8 mouse cellular contexts compared by ENCODE assay signal in genomic region chr2:119799961-119800550, GRCm38 (mm10). TPM values are rescaled to one million over a fixed set of nuclear protein-coding genes. Genes with fewer than 3 reads are reported as not detected.
DNase-seq lines count a peak whose midpoint lies in the region; ATAC-seq and TF ChIP-seq lines count a peak whose summit lies in the region.

No protein-coding gene starts in this region.

- H3K9ac ChIP-seq in liver, adult 2 months (ENCODE audit: low read depth, low read length) = peak overlapping the region; percentile 79
- peak overlapping the region; percentile 93 for H3K9ac ChIP-seq in forebrain, embryonic 15.5 days (replicated peaks)
- H3K9ac ChIP-seq in liver, embryonic 12.5 days = peak overlapping the region; percentile 71

- peak overlapping the region; percentile 62; the same call in 1 of the 2 replicates for H3K4me3 ChIP-seq in liver, adult 2 months (ENCODE audit: insufficient read depth, low read depth, low read length)
- H3K4me3 ChIP-seq in forebrain, embryonic 15.5 days = peak overlapping the region; percentile 93
- peak overlapping the region; percentile 69 for H3K4me3 ChIP-seq in liver, embryonic 12.5 days

- peak overlapping the region; percentile 99 for H3K4me2 ChIP-seq in forebrain, embryonic 15.5 days (replicated peaks)
- peak overlapping the region; percentile 96 for H3K4me2 ChIP-seq in liver, embryonic 12.5 days

- 9% methylated on average over 23 of the region's 27 CpGs for WGBS in liver, adult 2 months
- under 1% methylated on average over 25 of the region's 27 CpGs for WGBS in forebrain, embryonic 15.5 days
- WGBS in liver, embryonic 12.5 days (ENCODE audit: insufficient replicate concordance) = 2% methylated on average over 23 of the region's 27 CpGs

- TF ChIP-seq POLR2A in liver, adult 2 months (IDR thresholded peaks at IDR 0.05; ENCODE audit: extremely low read depth, insufficient read depth, low read length) = no peak

- H3K9me3 ChIP-seq in forebrain, embryonic 15.5 days = no peaks in the 10 kb centered on the region
- H3K9me3 ChIP-seq in liver, embryonic 12.5 days (replicated peaks) = no peaks in the 10 kb centered on the region

- DNase-seq in liver, adult 2 months (ENCODE audit: extremely low read depth, low read depth, low spot score) = no peak
- DNase-seq in liver = no peak
- peak; percentile 50 for DNase-seq in R1 (ENCODE audit: low read depth, low spot score)

- H3K36me3 ChIP-seq in liver, adult 2 months (ENCODE audit: control insufficient read depth, insufficient read depth, low read length) = no peaks in the 10 kb centered on the region
- no peaks in the 10 kb centered on the region for H3K36me3 ChIP-seq in forebrain, embryonic 15.5 days
- H3K36me3 ChIP-seq in liver, embryonic 12.5 days = no peaks in the 10 kb centered on the region

- H3K4me1 ChIP-seq in liver, adult 2 months (ENCODE audit: control insufficient read depth, insufficient read depth, low read length) = peaks cover 2% of the 10 kb centered on the region; the same call in 1 of the 2 replicates
- peaks cover 54% of the 10 kb centered on the region for H3K4me1 ChIP-seq in forebrain, embryonic 15.5 days
- H3K4me1 ChIP-seq in liver, embryonic 12.5 days = peaks cover 31% of the 10 kb centered on the region

- no peak for TF ChIP-seq CTCF in liver, adult 2 months (IDR thresholded peaks at IDR 0.05; ENCODE audit: low read depth, low read length)

- peaks cover 14% of the 10 kb centered on the region for H3K27me3 ChIP-seq in liver, adult 2 months (ENCODE audit: control insufficient read depth, insufficient read depth, low read length)
- H3K27me3 ChIP-seq in forebrain, embryonic 15.5 days = peaks cover 14% of the 10 kb centered on the region
- H3K27me3 ChIP-seq in liver, embryonic 12.5 days (replicated peaks) = peaks cover 97% of the 10 kb centered on the region

- no peak overlapping the region for H3K27ac ChIP-seq in liver, adult 2 months (replicated peaks; ENCODE audit: insufficient read depth, low read depth, low read length)
- H3K27ac ChIP-seq in forebrain, embryonic 15.5 days (replicated peaks) = peak overlapping the region; percentile 34; the same call in 1 of the 2 replicates
- no peak overlapping the region for H3K27ac ChIP-seq in liver, embryonic 12.5 days

- H3K79me2 ChIP-seq in liver, adult 2 months (ENCODE audit: control insufficient read depth, insufficient read depth, low read length) = no peaks in the 10 kb centered on the region

- ATAC-seq in forebrain, embryonic 15.5 days (replicated peaks) = peak; percentile 44
- peak; percentile 11; the same call in 1 of the 2 replicates for ATAC-seq in liver, embryonic 12.5 days
- peak; percentile 11; the same call in 1 of the 2 replicates for ATAC-seq in neutrophil, adult 5-6 weeks (ENCODE audit: extremely low read depth, insufficient number of reproducible peaks, low FRiP score, poor library complexity, severe bottlenecking)
- no peak for ATAC-seq in activated CD4-positive, CD25-positive, alpha-beta regulatory T cell, adult 4 months
- no peak for ATAC-seq in monocyte, adult 5-6 weeks (replicated peaks; ENCODE audit: insufficient number of reproducible peaks, low FRiP score, low TSS enrichment, poor library complexity, severe bottlenecking)

RNA-seq across cellular contexts. Expression of gene Tyro3, which starts 2.5 kb away (rescaled TPM):
- 0.18 and 0.34 TPM in 2 replicates for total RNA-seq in liver, adult 2 months (2014; rRNA removed)
- 0.14 and 0.39 TPM in 2 replicates for polyA plus RNA-seq in liver, adult 2 months (2012; rRNA removed)
- polyA plus RNA-seq in forebrain, embryonic 15.5 days (2015; fragmentation: Nextera tagmentation; extraction: Ambion mirVana) = 15.9 and 17.9 TPM in 2 replicates
- polyA plus RNA-seq in liver, embryonic 12.5 days (2016; fragmentation: Nextera tagmentation; extraction: Ambion mirVana) = 2.5 and 3.1 TPM in 2 replicates
- 0.12 TPM in 1 of 2 replicates, not detected in the other for total RNA-seq in neutrophil, adult 5-6 weeks (2017)
- polyA plus RNA-seq in activated CD4-positive, CD25-positive, alpha-beta regulatory T cell, adult 4 months (2017; shearing (Covaris generic)) = 1 to 10 TPM; 1.6 to 3.2 TPM
- 0.67 to 1.9 TPM in 2 of 3 replicates, not detected in the other for total RNA-seq in monocyte, adult 5-6 weeks (2017)

RNA-seq across cellular contexts. Expression of gene Rpap1, which starts 12.7 kb away (rescaled TPM):
- 2.4 and 3.3 TPM in 2 replicates for total RNA-seq in liver, adult 2 months (2014; rRNA removed)
- 6.2 and 10.5 TPM in 2 replicates for polyA plus RNA-seq in liver, adult 2 months (2012; rRNA removed)
- polyA plus RNA-seq in forebrain, embryonic 15.5 days (2015; fragmentation: Nextera tagmentation; extraction: Ambion mirVana) = 21.5 and 21.6 TPM in 2 replicates
- 17.4 and 17.8 TPM in 2 replicates for polyA plus RNA-seq in liver, embryonic 12.5 days (2016; fragmentation: Nextera tagmentation; extraction: Ambion mirVana)
- 10.5 and 11.9 TPM in 2 replicates for total RNA-seq in neutrophil, adult 5-6 weeks (2017)
- 10 to 100 TPM in 1 of 2 experiments, 1 to 10 TPM in 1; 10.0 to 18.1 TPM for polyA plus RNA-seq in activated CD4-positive, CD25-positive, alpha-beta regulatory T cell, adult 4 months (2017; shearing (Covaris generic))
- 5.3 to 13.1 TPM (median 8.3 TPM) in 3 replicates for total RNA-seq in monocyte, adult 5-6 weeks (2017)

RNA-seq across cellular contexts. Expression of gene Ltk, which starts 39.8 kb away (rescaled TPM):
- 0.07 TPM in 1 of 2 replicates, not detected in the other for total RNA-seq in liver, adult 2 months (2014; rRNA removed)
- 0.10 and 0.66 TPM in 2 replicates for polyA plus RNA-seq in liver, adult 2 months (2012; rRNA removed)
- 0.33 and 0.51 TPM in 2 replicates for polyA plus RNA-seq in forebrain, embryonic 15.5 days (2015; fragmentation: Nextera tagmentation; extraction: Ambion mirVana)
- 0.19 TPM in 1 of 2 replicates, not detected in the other for polyA plus RNA-seq in liver, embryonic 12.5 days (2016; fragmentation: Nextera tagmentation; extraction: Ambion mirVana)
- total RNA-seq in neutrophil, adult 5-6 weeks (2017) = 2.3 and 2.4 TPM in 2 replicates
- polyA plus RNA-seq in activated CD4-positive, CD25-positive, alpha-beta regulatory T cell, adult 4 months (2017; shearing (Covaris generic)) = not detected
- total RNA-seq in monocyte, adult 5-6 weeks (2017) = 0.21 to 0.87 TPM in 2 of 3 replicates, not detected in the other

RNA-seq across cellular contexts. Expression of gene Itpka, which starts 57.9 kb away (rescaled TPM):
- 0.65 and 1.8 TPM in 2 replicates for total RNA-seq in liver, adult 2 months (2014; rRNA removed)
- 1.7 and 3.6 TPM in 2 replicates for polyA plus RNA-seq in liver, adult 2 months (2012; rRNA removed)
- polyA plus RNA-seq in forebrain, embryonic 15.5 days (2015; fragmentation: Nextera tagmentation; extraction: Ambion mirVana) = 0.63 and 1.3 TPM in 2 replicates
- 3.8 and 4.1 TPM in 2 replicates for polyA plus RNA-seq in liver, embryonic 12.5 days (2016; fragmentation: Nextera tagmentation; extraction: Ambion mirVana)
- total RNA-seq in neutrophil, adult 5-6 weeks (2017) = 0.37 and 0.70 TPM in 2 replicates
- polyA plus RNA-seq in activated CD4-positive, CD25-positive, alpha-beta regulatory T cell, adult 4 months (2017; shearing (Covaris generic)) = under 1 TPM in 1 of 2 experiments, not detected in 1; 0.61 TPM
- total RNA-seq in monocyte, adult 5-6 weeks (2017) = 0.32 TPM in 1 of 3 replicates, not detected in the others

Comparison
In these comparisons a context has a peak if more than half of its experiments do, and no peak if none do; other contexts are left out.
1. ATAC-seq: peak in forebrain, embryonic 15.5 days (single experiment), liver, embryonic 12.5 days (single experiment) and neutrophil, adult 5-6 weeks (single experiment); none in activated CD4-positive, CD25-positive, alpha-beta regulatory T cell, adult 4 months (single experiment) and monocyte, adult 5-6 weeks (single experiment).
2. Peak in every context shown above with its lines, with median percentiles within 50 percentile points of each other: H3K4me3 ChIP-seq and H3K9ac ChIP-seq.